Mouse (Mus musculus): ENCODE measurements around the gene Acat1. TPM values are rescaled to one million over a fixed set of nuclear protein-coding genes. Genes with fewer than 3 reads are reported as not detected.

Acat1 gene
- total RNA-seq, 2 experiments from 2014 or later = 96.4 to 98.2 TPM

DNA sequence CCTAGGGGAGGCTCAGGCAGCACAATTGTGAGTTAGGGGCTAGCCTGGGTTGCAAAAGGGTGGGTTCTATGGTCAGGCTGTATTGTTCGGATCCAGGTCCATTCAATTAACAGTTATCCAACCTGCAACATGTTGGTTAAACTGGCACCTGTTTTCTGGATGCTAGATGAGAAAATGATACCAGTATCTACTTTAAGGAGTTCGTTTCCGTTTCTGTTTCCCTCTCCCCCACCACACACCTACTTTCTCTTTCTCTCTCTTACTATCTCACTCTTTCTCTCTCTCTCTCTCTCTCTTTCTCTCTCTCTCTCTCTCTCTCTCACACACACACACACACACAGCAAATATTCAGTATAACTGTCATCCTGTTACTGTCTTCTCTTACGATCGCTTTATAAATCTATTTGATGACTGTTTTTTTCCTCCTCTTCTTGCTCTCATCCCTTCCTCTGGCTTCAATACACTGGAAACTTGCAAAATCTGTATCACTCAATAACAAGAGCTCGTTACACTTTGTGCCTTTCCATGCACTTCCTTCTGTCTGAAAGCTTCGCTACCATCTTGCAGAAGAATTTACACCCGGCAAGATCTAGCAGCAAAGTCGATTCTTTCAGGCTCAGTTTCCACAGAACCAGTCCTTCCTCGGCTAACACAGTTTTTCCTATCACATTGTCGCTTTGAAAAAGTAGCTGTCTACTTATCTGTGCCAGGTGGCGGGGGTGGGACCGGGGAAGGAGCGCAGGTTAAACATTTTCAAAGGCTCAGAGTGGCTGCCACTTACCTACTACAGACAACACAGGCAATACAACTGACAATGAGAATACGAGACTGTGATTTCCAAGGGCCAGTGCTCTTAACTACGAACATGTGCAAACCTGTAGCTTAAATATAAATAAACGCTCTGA, 74.5 kb downstream of the Acat1 start:
- DNase-seq = no peak

Other genes starting within 250 kb of the Acat1 start
- gene Kdelc2, start 226.4 kb downstream of the Acat1 start, total RNA-seq (2021) = 10 to 100 TPM; 12.4 to 16.8 TPM
- gene 4930550C14Rik, start 208.1 kb downstream of the Acat1 start, total RNA-seq (2021) = under 1 TPM in 1 of 2 experiments, not detected in 1; 0.61 TPM
- 1 to 10 TPM; 8.9 to 9.3 TPM for gene Atm, start 73.6 kb downstream of the Acat1 start, total RNA-seq (2021)
- 1 to 10 TPM; 6.4 to 8.0 TPM for gene Npat, start 73.3 kb downstream of the Acat1 start, total RNA-seq (2021)
- 10 to 100 TPM; 51.6 to 54.7 TPM for gene Cul5, start 59.6 kb upstream of the Acat1 start, total RNA-seq (2021)
- under 1 TPM in 1 of 2 experiments, not detected in 1; 0.14 TPM for gene Rab39, start 95.8 kb upstream of the Acat1 start, total RNA-seq (2021)
- under 1 TPM in 1 of 2 experiments, not detected in 1; 0.20 TPM for gene Slc35f2, start 161.2 kb upstream of the Acat1 start, total RNA-seq (2021)
- 10 to 100 TPM; 29.0 to 38.3 TPM for gene Sln, start 239.8 kb upstream of the Acat1 start, total RNA-seq (2021)

Measured in gastrocnemius, postnatal 10 days (tissue).